Mouse (Mus musculus) left cerebral cortex, postnatal 36 days (tissue): Measurements from ENCODE around the gene Mum1. TPM values are rescaled to one million over a fixed set of nuclear protein-coding genes. Genes with fewer than 3 reads are reported as not detected.

ENCODE experiments used
- DNase-seq, 2 experiments: peaks; one replicate each; pipeline ENCODE4 v3.0.0; 2021 to 2022; ENCODE audit warnings: low spot score in 2 of 2, mixed read lengths in 1 of 2
- intact Hi-C: fragments of 180-260 bp; cut with DNase I; formaldehyde crosslinking; loops from one replicate; pipeline ENCODE4 v1.15.1; 2025
- total RNA-seq, 2 experiments: library from RNA; stranded (reverse); gene quantifications; 2 replicates each; pipeline ENCODE4 v1.2.3; 2021

The Mum1 gene
- total RNA-seq, 2 experiments from 2014 or later, result 35.9 to 43.8 TPM

- no peak for DNase-seq
- intact Hi-C loops, result no loop called here
These were observed 36.6 kb downstream of the Mum1 start for GRCm38 (mm10) chr10:80262776-80263365.

- intact Hi-C loops, result no loop called here
- DNase-seq, result peak; percentile 99
These were observed 38.3 kb downstream of the Mum1 start for GRCm38 (mm10) chr10:80264341-80265148.

GRCm38 (mm10) chr10:80265149-80265486, 38.9 kb downstream of the Mum1 start:
- no peak for DNase-seq
- intact Hi-C loops, result no loop called here

- intact Hi-C loops, result no loop called here
- no peak for DNase-seq
These were observed 43.9 kb downstream of the Mum1 start for GRCm38 (mm10) chr10:80270099-80270498.

GRCm38 (mm10) chr10:80270734-80271181, 44.5 kb downstream of the Mum1 start:
- no peak for DNase-seq
- intact Hi-C loops, result no loop called here

GRCm38 (mm10) chr10:80271186-80271843, 45.1 kb downstream of the Mum1 start:
- intact Hi-C loops, result no loop called here
- no peak for DNase-seq

GRCm38 (mm10) chr10:80271870-80272585, 45.8 kb downstream of the Mum1 start:
- no peak for DNase-seq
- intact Hi-C loops, result no loop called here

- intact Hi-C loops, result no loop called here
- no peak for DNase-seq
These were observed 47.6 kb downstream of the Mum1 start for GRCm38 (mm10) chr10:80273847-80274246.

GRCm38 (mm10) chr10:80276238-80276637, 50.0 kb downstream of the Mum1 start:
- no peak for DNase-seq
- intact Hi-C loops, result no loop called here

GRCm38 (mm10) chr10:80278390-80278789, 52.2 kb downstream of the Mum1 start:
- intact Hi-C loops, result no loop called here
- DNase-seq, result no peak

GRCm38 (mm10) chr10:80279273-80279672, 53.0 kb downstream of the Mum1 start:
- intact Hi-C loops, result no loop called here
- DNase-seq, result no peak

- DNase-seq, result no peak
- intact Hi-C loops, result no loop called here
These were observed 55.1 kb downstream of the Mum1 start for GRCm38 (mm10) chr10:80281304-80281703.

GRCm38 (mm10) chr10:80281921-80282371, 55.7 kb downstream of the Mum1 start:
- DNase-seq, result no peak
- intact Hi-C loops, result no loop called here

GRCm38 (mm10) chr10:80282481-80283441, 56.5 kb downstream of the Mum1 start:
- DNase-seq, result no peak
- intact Hi-C loops, result no loop called here

GRCm38 (mm10) chr10:80285222-80286070, 59.2 kb downstream of the Mum1 start:
- DNase-seq, result no peak
- intact Hi-C loops, result no loop called here

- intact Hi-C loops, result no loop called here
- no peak for DNase-seq
These were observed 61.9 kb downstream of the Mum1 start for GRCm38 (mm10) chr10:80288097-80288496.

- no peak for DNase-seq
- intact Hi-C loops, result no loop called here
These were observed 62.4 kb downstream of the Mum1 start for GRCm38 (mm10) chr10:80288657-80289056.
